Mouse (Mus musculus): ENCODE measurements around the gene Slc25a47. TPM values are rescaled to one million over a fixed set of nuclear protein-coding genes. Genes with fewer than 3 reads are reported as not detected.
A peak's percentile ranks its signal among the peaks of the same experiment; 100 is the strongest.

Slc25a47 gene
- polyA plus RNA-seq, 2 experiments = 13.9 to 24.2 TPM

GRCm38 (mm10) chr12:108902940-108903339, 67.1 kb downstream of the Slc25a47 start:
- no peak for TF ChIP-seq POLR2A (IDR thresholded peaks at IDR 0.05; ENCODE audit: borderline replicate concordance, extremely low read depth, insufficient read depth, insufficient read length)
- Histone ChIP-seq H3K27me3 (ENCODE audit: control insufficient read depth, insufficient read depth, low read length) (no peaks in the 10 kb centered on the region), H3K9me3 (ENCODE audit: control insufficient read depth, low read length) (no peaks in the 10 kb centered on the region), H3K4me2 (replicated peaks; ENCODE audit: low read depth, low read length, severe bottlenecking) (no peak overlapping the region), H3K4me3 (replicated peaks; ENCODE audit: low read length) (no peak overlapping the region), H3K9ac (ENCODE audit: low read depth, low read length, severe bottlenecking) (no peak overlapping the region), H3K27ac (replicated peaks; ENCODE audit: low read depth, low read length) (no peak overlapping the region), H3K36me3 (ENCODE audit: control insufficient read depth, insufficient read depth, low read length) (peaks cover 7% of the 10 kb centered on the region; the same call in 1 of the 2 replicates), H3K4me1 (ENCODE audit: control insufficient read depth, insufficient read depth, low read length) (peaks cover 17% of the 10 kb centered on the region; the same call in 1 of the 2 replicates)
- WGBS = 13% methylated on average over 8 of the region's 8 CpGs
- no peak for ATAC-seq (ENCODE audit: low FRiP score, low read depth)
- peak; percentile 27 for DNase-seq (ENCODE audit: low spot score)

GRCm38 (mm10) chr12:108903600-108904275, 67.9 kb downstream of the Slc25a47 start:
- no peaks in the 10 kb centered on the region for H3K27me3 ChIP-seq (ENCODE audit: control insufficient read depth, insufficient read depth, low read length)
- ATAC-seq (ENCODE audit: low FRiP score, low read depth) (peak; percentile 53; the same call in 1 of the 2 replicates), DNase-seq (ENCODE audit: low spot score) (peak; percentile 84)
- no peak overlapping the region for H3K27ac ChIP-seq (replicated peaks; ENCODE audit: low read depth, low read length)
- no peaks in the 10 kb centered on the region for H3K36me3 ChIP-seq (ENCODE audit: control insufficient read depth, insufficient read depth, low read length)
- no peak overlapping the region for H3K4me2 ChIP-seq (replicated peaks; ENCODE audit: low read depth, low read length, severe bottlenecking)
- TF ChIP-seq POLR2A (IDR thresholded peaks at IDR 0.05; ENCODE audit: borderline replicate concordance, extremely low read depth, insufficient read depth, insufficient read length) = no peak
- peaks cover 17% of the 10 kb centered on the region; the same call in 1 of the 2 replicates for H3K4me1 ChIP-seq (ENCODE audit: control insufficient read depth, insufficient read depth, low read length)
- no peak overlapping the region for H3K4me3 ChIP-seq (replicated peaks; ENCODE audit: low read length)
- no peak overlapping the region for H3K9ac ChIP-seq (ENCODE audit: low read depth, low read length, severe bottlenecking)
- WGBS = 45% methylated on average over 8 of the region's 8 CpGs
- no peaks in the 10 kb centered on the region for H3K9me3 ChIP-seq (ENCODE audit: control insufficient read depth, low read length)

- H3K27me3 ChIP-seq (ENCODE audit: control insufficient read depth, insufficient read depth, low read length) = no peaks in the 10 kb centered on the region
- 0 out of 2 replicates have a peak overlapping the region, but pooled peaks have one; percentile 27 for H3K27ac ChIP-seq (replicated peaks; ENCODE audit: low read depth, low read length)
- H3K4me1 ChIP-seq (ENCODE audit: control insufficient read depth, insufficient read depth, low read length) = peaks cover 17% of the 10 kb centered on the region; the same call in 1 of the 2 replicates
- no peaks in the 10 kb centered on the region for H3K9me3 ChIP-seq (ENCODE audit: control insufficient read depth, low read length)
- no peak overlapping the region for H3K4me3 ChIP-seq (replicated peaks; ENCODE audit: low read length)
- ATAC-seq (ENCODE audit: low FRiP score, low read depth) (peak; percentile 29; the same call in 1 of the 2 replicates), DNase-seq (ENCODE audit: low spot score) (peak; percentile 38)
- no peak for TF ChIP-seq POLR2A (IDR thresholded peaks at IDR 0.05; ENCODE audit: borderline replicate concordance, extremely low read depth, insufficient read depth, insufficient read length)
- no peaks in the 10 kb centered on the region for H3K36me3 ChIP-seq (ENCODE audit: control insufficient read depth, insufficient read depth, low read length)
- H3K9ac ChIP-seq (ENCODE audit: low read depth, low read length, severe bottlenecking) = no peak overlapping the region
- H3K4me2 ChIP-seq (replicated peaks; ENCODE audit: low read depth, low read length, severe bottlenecking) = no peak overlapping the region; the same call in 1 of the 2 replicates
- 24% methylated on average over 8 of the region's 8 CpGs for WGBS
Measured at GRCm38 (mm10) chr12:108904276-108904653, 68.4 kb downstream of the Slc25a47 start.

- 56% methylated on average over 14 of the region's 14 CpGs for WGBS
- Histone ChIP-seq H3K4me1 (ENCODE audit: control insufficient read depth, insufficient read depth, low read length) (peaks cover 22% of the 10 kb centered on the region; the same call in 1 of the 2 replicates), H3K27me3 (ENCODE audit: control insufficient read depth, insufficient read depth, low read length) (no peaks in the 10 kb centered on the region), H3K36me3 (ENCODE audit: control insufficient read depth, insufficient read depth, low read length) (no peaks in the 10 kb centered on the region), H3K4me3 (replicated peaks; ENCODE audit: low read length) (no peak overlapping the region), H3K9ac (ENCODE audit: low read depth, low read length, severe bottlenecking) (no peak overlapping the region), H3K4me2 (replicated peaks; ENCODE audit: low read depth, low read length, severe bottlenecking) (no peak overlapping the region), H3K27ac (replicated peaks; ENCODE audit: low read depth, low read length) (no peak overlapping the region), H3K9me3 (ENCODE audit: control insufficient read depth, low read length) (no peaks in the 10 kb centered on the region)
- ATAC-seq (ENCODE audit: low FRiP score, low read depth) (no peak), DNase-seq (ENCODE audit: low spot score) (no peak)
- no peak for TF ChIP-seq POLR2A (IDR thresholded peaks at IDR 0.05; ENCODE audit: borderline replicate concordance, extremely low read depth, insufficient read depth, insufficient read length)
Measured at GRCm38 (mm10) chr12:108905620-108906302, 69.9 kb downstream of the Slc25a47 start.

GRCm38 (mm10) chr12:108906398-108906797, 70.6 kb downstream of the Slc25a47 start:
- H3K4me1 ChIP-seq (ENCODE audit: control insufficient read depth, insufficient read depth, low read length) = peaks cover 24% of the 10 kb centered on the region; the same call in 1 of the 2 replicates
- no peaks in the 10 kb centered on the region for H3K36me3 ChIP-seq (ENCODE audit: control insufficient read depth, insufficient read depth, low read length)
- no peaks in the 10 kb centered on the region for H3K27me3 ChIP-seq (ENCODE audit: control insufficient read depth, insufficient read depth, low read length)
- WGBS = 66% methylated on average over 12 of the region's 12 CpGs
- DNase-seq (ENCODE audit: low spot score) (no peak), ATAC-seq (ENCODE audit: low FRiP score, low read depth) (no peak)
- H3K4me3 ChIP-seq (replicated peaks; ENCODE audit: low read length) = no peak overlapping the region
- no peaks in the 10 kb centered on the region for H3K9me3 ChIP-seq (ENCODE audit: control insufficient read depth, low read length)
- H3K4me2 ChIP-seq (replicated peaks; ENCODE audit: low read depth, low read length, severe bottlenecking) = no peak overlapping the region
- H3K9ac ChIP-seq (ENCODE audit: low read depth, low read length, severe bottlenecking) = no peak overlapping the region
- TF ChIP-seq POLR2A (IDR thresholded peaks at IDR 0.05; ENCODE audit: borderline replicate concordance, extremely low read depth, insufficient read depth, insufficient read length) = no peak
- H3K27ac ChIP-seq (replicated peaks; ENCODE audit: low read depth, low read length) = no peak overlapping the region

MicroRNA genes within 50 kb of the gene (microRNA counts, 519-probe panel; counts per million panel counts)
- not detected for microRNA mmu-miR-345-3p
- microRNA mmu-miR-345-5p = 2,830 counts per million, percentile 51 among the panel's probes with 10 or more counts

Small RNA genes within 50 kb of the gene (microRNA-seq; reads per million reads assigned to microRNA genes)
- 109 reads per million, percentile 48 among the genes with 10 or more reads in this experiment for gene Mir345

Other genes starting within 250 kb of the Slc25a47 start
- gene Degs2, start 133.7 kb upstream of the Slc25a47 start, polyA plus RNA-seq (2012; rRNA removed) = not detected in 2 replicates
- gene Degs2, start 133.7 kb upstream of the Slc25a47 start, polyA plus RNA-seq (2014; fragmentation: Nextera tagmentation; extraction: Ambion mirVana) = 1.1 and 1.8 TPM in 2 replicates
- 32.2 and 35.4 TPM in 2 replicates for gene Yy1, start 43.1 kb upstream of the Slc25a47 start, polyA plus RNA-seq (2012; rRNA removed)
- 22.2 and 24.0 TPM in 2 replicates for gene Yy1, start 43.1 kb upstream of the Slc25a47 start, polyA plus RNA-seq (2014; fragmentation: Nextera tagmentation; extraction: Ambion mirVana)
- gene Slc25a29, start 163 bp upstream of the Slc25a47 start, polyA plus RNA-seq (2012; rRNA removed) = 9.8 and 14.5 TPM in 2 replicates
- gene Slc25a29, start 163 bp upstream of the Slc25a47 start, polyA plus RNA-seq (2014; fragmentation: Nextera tagmentation; extraction: Ambion mirVana) = 10.9 and 12.6 TPM in 2 replicates
- 12.7 and 16.9 TPM in 2 replicates for gene Wdr25, start 57.6 kb downstream of the Slc25a47 start, polyA plus RNA-seq (2012; rRNA removed)
- gene Wdr25, start 57.6 kb downstream of the Slc25a47 start, polyA plus RNA-seq (2014; fragmentation: Nextera tagmentation; extraction: Ambion mirVana) = 3.9 and 4.6 TPM in 2 replicates
- 65.6 and 70.6 TPM in 2 replicates for gene Wars, start 58.1 kb downstream of the Slc25a47 start, polyA plus RNA-seq (2012; rRNA removed)
- gene Wars, start 58.1 kb downstream of the Slc25a47 start, polyA plus RNA-seq (2014; fragmentation: Nextera tagmentation; extraction: Ambion mirVana) = 67.6 and 69.9 TPM in 2 replicates
- 45.0 and 50.4 TPM in 2 replicates for gene Begain, start 232.2 kb downstream of the Slc25a47 start, polyA plus RNA-seq (2012; rRNA removed)
- gene Begain, start 232.2 kb downstream of the Slc25a47 start, polyA plus RNA-seq (2014; fragmentation: Nextera tagmentation; extraction: Ambion mirVana) = 16.5 and 17.6 TPM in 2 replicates